Mouse (Mus musculus) limb, embryonic 12.5 days (tissue): ENCODE results near the gene Syngr3. TPM values are rescaled to one million over a fixed set of nuclear protein-coding genes. Genes with fewer than 3 reads are reported as not detected.

Experiments
- polyA plus RNA-seq: library from polyadenylated mRNA; unstranded; fragments of >200 nt; fragmentation: Nextera tagmentation; extraction: Ambion mirVana; gene quantifications from 2 replicates; pipeline ENCODE4 v1.2.1, GENCODE M21; 2016

The Syngr3 gene
- polyA plus RNA-seq, 1 experiment from 2014 or later: 8.2 TPM

Other genes starting within 250 kb of the Syngr3 start
- 2.8 and 3.4 TPM in 2 replicates for gene Dnase1l2, start 246.8 kb downstream of the Syngr3 start, polyA plus RNA-seq
- gene E4f1, start 219.6 kb downstream of the Syngr3 start, polyA plus RNA-seq: 37.2 and 45.6 TPM in 2 replicates
- 54.9 and 56.6 TPM in 2 replicates for gene Pgp, start 219.6 kb downstream of the Syngr3 start, polyA plus RNA-seq
- not detected in 2 replicates for gene Bricd5, start 216.1 kb downstream of the Syngr3 start, polyA plus RNA-seq
- 34.7 and 35.5 TPM in 2 replicates for gene Mlst8, start 210.9 kb downstream of the Syngr3 start, polyA plus RNA-seq
- gene Caskin1, start 201.4 kb downstream of the Syngr3 start, polyA plus RNA-seq: 6.1 and 6.5 TPM in 2 replicates
- gene Traf7, start 162.0 kb downstream of the Syngr3 start, polyA plus RNA-seq: 97.4 and 101 TPM in 2 replicates
- 3.2 and 4.0 TPM in 2 replicates for gene Rab26, start 155.7 kb downstream of the Syngr3 start, polyA plus RNA-seq
- 23.2 and 32.2 TPM in 2 replicates for gene Pkd1, start 140.1 kb downstream of the Syngr3 start, polyA plus RNA-seq
- gene Tsc2, start 57.3 kb downstream of the Syngr3 start, polyA plus RNA-seq: 68.6 and 77.7 TPM in 2 replicates
- gene Nthl1, start 57.3 kb downstream of the Syngr3 start, polyA plus RNA-seq: 23.3 and 24.9 TPM in 2 replicates
- 58.9 and 59.3 TPM in 2 replicates for gene Slc9a3r2, start 39.6 kb downstream of the Syngr3 start, polyA plus RNA-seq
- 0.49 and 1.3 TPM in 2 replicates for gene Npw, start 31.5 kb downstream of the Syngr3 start, polyA plus RNA-seq
- gene Zfp598, start 20.3 kb downstream of the Syngr3 start, polyA plus RNA-seq: 24.5 and 28.4 TPM in 2 replicates
- gene Gfer, start 6.2 kb upstream of the Syngr3 start, polyA plus RNA-seq: 49.7 and 53.5 TPM in 2 replicates
- gene Noxo1, start 6.3 kb upstream of the Syngr3 start, polyA plus RNA-seq: 1.7 and 1.8 TPM in 2 replicates
- 99.7 and 103 TPM in 2 replicates for gene Tbl3, start 17.7 kb upstream of the Syngr3 start, polyA plus RNA-seq
- 0.29 and 0.41 TPM in 2 replicates for gene Rnf151, start 28.1 kb upstream of the Syngr3 start, polyA plus RNA-seq
- gene Rps2, start 28.2 kb upstream of the Syngr3 start, polyA plus RNA-seq: 1,161 and 1,172 TPM in 2 replicates
- gene Ndufb10, start 34.5 kb upstream of the Syngr3 start, polyA plus RNA-seq: 206 and 217 TPM in 2 replicates
- gene Rpl3l, start 37.9 kb upstream of the Syngr3 start, polyA plus RNA-seq: not detected in 2 replicates
- gene Msrb1, start 46.7 kb upstream of the Syngr3 start, polyA plus RNA-seq: 22.7 and 24.1 TPM in 2 replicates
- gene Hs3st6, start 63.0 kb upstream of the Syngr3 start, polyA plus RNA-seq: 2.7 and 4.0 TPM in 2 replicates
- gene Meiob, start 114.3 kb upstream of the Syngr3 start, polyA plus RNA-seq: not detected in 2 replicates
- gene Hagh, start 150.2 kb upstream of the Syngr3 start, polyA plus RNA-seq: 26.3 and 27.6 TPM in 2 replicates
- 18.6 and 22.5 TPM in 2 replicates for gene Fahd1, start 160.4 kb upstream of the Syngr3 start, polyA plus RNA-seq
- 0.37 and 0.43 TPM in 2 replicates for gene Igfals, start 176.0 kb upstream of the Syngr3 start, polyA plus RNA-seq
- 50.1 and 53.2 TPM in 2 replicates for gene Nubp2, start 196.4 kb upstream of the Syngr3 start, polyA plus RNA-seq
- gene Spsb3, start 196.7 kb upstream of the Syngr3 start, polyA plus RNA-seq: 40.4 and 46.1 TPM in 2 replicates
- 32.8 and 47.1 TPM in 2 replicates for gene Eme2, start 205.1 kb upstream of the Syngr3 start, polyA plus RNA-seq
- 89.5 and 94.8 TPM in 2 replicates for gene Mrps34, start 205.2 kb upstream of the Syngr3 start, polyA plus RNA-seq
- gene Nme3, start 206.5 kb upstream of the Syngr3 start, polyA plus RNA-seq: 46.2 and 46.5 TPM in 2 replicates
- 45.0 and 46.5 TPM in 2 replicates for gene Mapk8ip3, start 247.0 kb upstream of the Syngr3 start, polyA plus RNA-seq